Mouse (Mus musculus) c-Kit-positive CD71-negative TER-119-negative erythroid progenitor cells, embryonic 14.5 days (primary cell): ENCODE results near the gene Dhdh.
"Not testable (repeated sequence)": the region's sequence is repeated elsewhere in the genome, so short reads cannot be mapped to it uniquely, and the experiment has no call there.

ENCODE experiments used
- DNase-seq: peaks from one replicate; pipeline ENCODE4 v3.0.0-alpha.2; 2013; ENCODE audit warnings: low read depth

Dhdh gene

GRCm38 (mm10) chr7:45509912-45510787, 21.5 kb upstream of the Dhdh start, which contains the start of gene Nucb1:
Gene Nucb1 (minus strand): TSS chr7:45510406.
- peak; percentile 95 for DNase-seq

DNA sequence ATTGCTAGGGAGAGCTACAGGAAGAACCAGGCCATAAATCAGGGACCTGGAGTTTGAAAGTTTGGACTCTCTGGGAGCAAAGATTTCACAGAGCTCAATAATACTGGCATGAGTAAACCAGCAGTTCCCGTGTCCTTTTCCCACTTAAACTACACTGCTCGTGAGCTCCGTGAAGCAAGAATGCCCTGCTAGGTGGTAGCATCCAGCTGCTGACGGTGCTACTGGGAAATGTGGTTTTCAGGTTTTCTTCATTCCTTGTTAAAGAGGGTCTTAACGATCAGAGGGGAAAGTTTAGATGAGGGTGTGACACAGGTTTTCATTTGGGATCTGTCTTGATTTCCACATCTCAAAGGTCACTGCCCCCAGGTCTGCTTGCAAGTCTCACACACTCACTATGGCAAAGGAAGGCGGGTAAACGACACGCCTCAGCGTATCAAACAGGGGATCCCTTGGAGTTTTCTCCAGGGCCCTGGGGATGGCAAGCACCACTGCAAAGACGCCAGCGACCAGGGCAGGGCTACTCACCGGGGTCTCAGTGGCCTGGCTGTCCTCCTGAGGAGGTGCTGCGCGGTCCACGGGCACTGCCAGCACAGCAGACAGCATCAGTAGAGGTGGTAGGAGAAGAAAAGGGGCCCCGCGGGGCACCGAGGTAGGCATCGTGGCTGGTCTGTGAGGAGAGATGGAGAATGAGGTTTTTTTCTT, 20.7 kb upstream of the Dhdh start:
- DNase-seq: no peak

- no peak for DNase-seq
Observed at GRCm38 (mm10) chr7:45508561-45508960, 20.0 kb upstream of the Dhdh start.

- no peak for DNase-seq
Observed at GRCm38 (mm10) chr7:45507583-45507982, 19.0 kb upstream of the Dhdh start.

DNA sequence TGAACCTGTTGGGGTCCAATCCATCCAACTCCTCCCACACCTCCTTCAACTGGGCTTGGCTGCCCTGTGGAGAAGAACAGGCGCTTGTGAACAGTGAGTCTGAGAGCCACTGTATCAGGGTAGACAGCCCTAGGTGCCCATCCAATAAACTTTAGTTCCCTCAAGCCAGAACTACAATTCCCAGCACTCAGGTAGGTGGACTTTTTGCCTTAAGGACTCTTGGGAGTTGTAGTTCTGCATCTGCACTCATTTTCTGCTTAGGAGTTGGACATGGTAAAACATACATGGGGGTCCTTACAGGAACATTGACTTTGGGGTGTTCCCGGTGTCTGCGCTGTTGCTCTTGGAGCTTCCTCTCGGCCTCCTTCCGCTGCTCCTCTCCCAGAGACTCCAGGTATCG, 9.8 kb upstream of the Dhdh start:
- DNase-seq: no peak

DNA sequence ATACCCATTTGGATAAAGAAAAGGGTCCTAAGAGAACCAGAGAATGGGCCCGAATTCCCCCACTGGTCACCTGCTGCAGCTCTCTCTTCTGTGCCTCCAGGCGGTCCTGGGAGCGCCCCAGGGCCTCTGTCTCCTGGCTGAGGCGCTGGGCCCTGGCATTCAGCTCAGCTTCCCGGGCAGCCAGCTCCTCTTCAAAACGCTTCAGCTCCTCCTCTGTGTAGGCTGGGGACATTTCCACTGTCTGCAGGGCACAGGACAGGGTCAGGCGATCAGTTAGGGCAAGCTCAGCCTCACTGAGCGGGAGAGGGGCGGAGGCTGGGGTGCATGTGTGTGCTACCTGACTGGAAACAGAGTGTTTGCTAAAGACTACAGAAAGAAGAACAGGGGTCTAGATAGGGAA, 5.9 kb upstream of the Dhdh start:
- DNase-seq: no peak

GRCm38 (mm10) chr7:45492951-45493350, 4.3 kb upstream of the Dhdh start:
- DNase-seq: no peak

- no peak for DNase-seq
Observed at GRCm38 (mm10) chr7:45492225-45492844, 3.7 kb upstream of the Dhdh start.

DNA sequence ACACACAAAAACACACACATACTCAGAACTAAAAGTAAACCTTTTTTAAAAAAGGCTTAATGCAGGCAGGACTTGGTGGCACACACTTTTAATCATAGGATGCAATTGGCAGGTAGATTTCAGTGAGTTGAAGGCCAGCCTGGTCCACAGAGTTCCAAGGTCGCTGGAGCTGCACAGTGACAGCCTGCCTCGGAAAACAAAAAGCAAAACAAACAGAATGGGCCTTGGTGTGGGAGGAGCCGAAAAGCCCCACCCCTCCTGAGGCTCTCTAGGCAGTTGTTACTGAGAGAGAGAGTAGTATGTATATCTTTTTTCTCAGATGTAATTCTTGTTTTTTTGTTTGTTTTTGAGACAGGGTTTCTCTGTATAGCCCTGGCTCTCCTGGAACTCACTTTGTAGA, 2.7 kb upstream of the Dhdh start:
- DNase-seq: no peak

GRCm38 (mm10) chr7:45490822-45491221, 2.2 kb upstream of the Dhdh start:
- no peak for DNase-seq

DNA sequence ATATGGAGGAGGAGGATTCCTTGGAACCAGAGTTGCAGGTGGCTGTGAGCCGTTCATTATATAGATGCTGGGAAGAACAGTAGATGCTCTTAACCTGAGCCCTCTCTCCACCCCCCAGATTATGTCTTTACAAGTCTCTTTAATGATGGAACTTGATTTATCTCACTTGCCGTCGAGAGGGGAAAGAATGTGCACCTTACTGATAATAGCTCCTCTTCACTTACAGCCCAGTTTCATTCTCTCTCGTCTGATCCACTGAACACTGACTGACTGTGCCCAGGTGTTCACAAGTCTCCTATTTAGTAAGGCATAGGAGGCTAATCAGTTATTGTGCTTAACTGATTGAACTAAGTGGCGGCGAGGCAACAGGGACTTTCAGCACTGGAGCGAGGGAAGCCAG, 973 bp upstream of the Dhdh start:
- no peak for DNase-seq

DNA sequence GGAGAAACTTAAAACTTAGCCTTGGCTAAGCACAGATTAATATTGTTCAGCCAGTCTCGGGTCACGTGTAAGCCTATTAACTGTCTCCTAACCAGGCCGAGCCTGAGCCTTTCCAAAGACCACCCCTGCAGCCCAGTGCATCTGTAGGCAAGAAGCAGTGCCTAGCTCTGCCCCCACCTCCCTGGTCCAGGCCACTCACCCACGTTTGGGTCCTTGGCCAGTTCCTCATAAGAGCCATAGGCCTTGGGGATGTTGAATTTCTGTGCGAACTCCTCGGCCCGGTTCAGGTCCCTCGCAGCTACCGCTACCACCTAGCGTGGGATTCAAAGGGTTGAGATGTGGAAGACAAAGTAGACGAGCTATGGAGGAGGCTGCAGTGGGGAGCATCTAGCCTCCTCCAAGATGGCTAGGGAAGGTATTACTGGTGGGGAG, 728 bp downstream of the Dhdh start:
- DNase-seq: no peak

DNA sequence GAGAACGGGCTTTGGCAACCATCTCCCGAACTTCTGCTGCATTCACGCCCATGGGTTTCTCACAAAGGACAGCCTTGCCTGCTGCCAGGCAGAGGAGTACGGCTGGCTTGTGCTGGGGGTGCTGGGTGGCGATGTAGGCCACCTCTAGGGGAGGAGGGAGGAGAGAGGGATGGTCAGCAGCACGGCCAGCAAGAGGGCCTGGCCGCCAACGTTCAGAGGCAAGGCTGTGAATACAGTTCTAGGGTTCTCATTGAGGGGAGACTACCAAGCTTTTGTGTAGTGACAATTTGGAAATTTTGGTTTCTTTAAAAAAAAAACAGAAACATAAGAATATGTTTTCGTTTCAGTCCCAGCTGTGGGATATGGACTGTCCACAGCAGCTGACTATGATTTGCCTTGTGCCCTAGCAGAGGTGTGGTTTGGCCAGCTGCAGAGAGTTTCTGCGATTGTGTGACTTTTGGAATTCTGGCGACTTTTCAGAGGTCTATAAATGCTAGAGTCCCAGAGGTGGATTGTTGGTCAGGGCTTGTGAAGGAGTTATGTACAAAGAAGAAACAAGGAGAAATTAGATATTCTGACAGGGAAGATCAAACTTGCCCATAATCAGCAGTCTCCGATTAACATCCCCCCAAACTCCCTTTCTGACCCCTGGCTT, 1.7 kb downstream of the Dhdh start, which contains the start of gene Gm45808:
TSS of gene Gm45808 (minus strand) at position 51 of the 655 bp plus-strand sequence.
- no peak for DNase-seq

- DNase-seq: no peak
Observed at GRCm38 (mm10) chr7:45486158-45486557, 2.4 kb downstream of the Dhdh start.

DNA sequence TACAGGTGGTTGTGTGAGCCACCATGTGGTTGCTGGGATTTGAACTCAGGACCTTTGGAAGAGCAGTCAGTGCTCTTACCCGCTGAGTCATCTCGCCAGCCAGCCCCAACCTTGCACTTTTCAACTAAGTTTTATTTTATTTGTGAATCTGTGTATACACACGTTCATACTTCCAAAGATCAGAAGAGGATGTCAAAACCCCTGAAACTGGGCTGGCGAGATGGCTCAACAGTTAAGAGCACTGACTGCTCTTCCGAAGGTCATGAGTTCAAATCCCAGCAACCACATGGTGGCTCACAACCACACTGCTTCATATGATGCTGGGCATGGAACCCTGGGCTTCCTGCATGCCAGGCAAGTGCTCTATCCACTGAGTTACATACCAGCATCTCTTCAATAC, 3.6 kb downstream of the Dhdh start:
- DNase-seq: not testable (repeated sequence)

GRCm38 (mm10) chr7:45482166-45482565, 6.4 kb downstream of the Dhdh start:
- DNase-seq: no peak

DNA sequence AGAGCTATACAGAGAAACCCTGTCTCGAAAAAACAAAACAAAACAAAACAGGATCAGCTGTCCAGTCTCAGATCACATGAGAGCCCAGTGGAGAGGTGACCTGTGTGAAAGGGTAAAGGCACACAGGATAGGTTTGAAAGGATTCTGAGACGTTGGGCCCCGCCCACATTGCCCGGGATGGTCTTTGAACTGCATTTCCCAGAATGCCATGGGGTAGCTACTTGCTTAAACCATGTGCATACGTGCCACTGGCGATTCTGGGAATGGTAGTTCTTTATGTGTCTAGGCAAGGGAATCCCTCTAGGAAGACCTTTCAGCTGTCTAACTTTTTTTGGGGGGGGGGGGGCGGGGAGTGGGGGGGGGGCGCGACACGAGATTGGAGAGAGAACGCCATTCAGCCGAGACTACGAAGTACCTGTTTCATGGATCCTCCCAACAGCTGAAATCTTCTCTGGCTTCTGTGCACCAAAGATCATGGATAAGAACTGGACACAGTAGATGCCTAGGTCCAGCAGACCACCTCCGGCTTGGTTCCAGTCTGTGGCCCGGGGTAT, 7.2 kb downstream of the Dhdh start, which contains the start of gene Tulp2:
TSS of gene Tulp2 (plus strand) at position 504 of the 554 bp plus-strand sequence.
- no peak for DNase-seq

DNA sequence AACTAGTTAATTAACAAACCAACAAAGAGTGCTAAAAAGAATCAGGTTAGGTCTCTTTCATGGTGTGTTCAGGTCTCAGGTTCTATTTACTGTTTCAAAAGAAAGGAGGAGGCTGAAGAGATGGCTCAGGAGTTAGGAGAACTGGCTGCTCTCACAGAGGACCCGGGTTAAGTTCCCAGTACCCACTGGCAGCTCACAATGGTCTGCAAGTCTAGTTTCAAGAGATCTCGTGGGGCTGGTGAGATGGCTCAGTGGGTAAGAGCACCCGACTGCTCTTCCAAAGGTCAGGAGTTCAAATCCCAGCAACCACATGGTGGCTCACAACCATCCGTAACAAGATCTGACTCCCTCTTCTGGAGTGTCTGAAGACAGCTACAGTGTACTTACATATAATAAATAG, 8.3 kb downstream of the Dhdh start:
- DNase-seq: not testable (repeated sequence)

DNA sequence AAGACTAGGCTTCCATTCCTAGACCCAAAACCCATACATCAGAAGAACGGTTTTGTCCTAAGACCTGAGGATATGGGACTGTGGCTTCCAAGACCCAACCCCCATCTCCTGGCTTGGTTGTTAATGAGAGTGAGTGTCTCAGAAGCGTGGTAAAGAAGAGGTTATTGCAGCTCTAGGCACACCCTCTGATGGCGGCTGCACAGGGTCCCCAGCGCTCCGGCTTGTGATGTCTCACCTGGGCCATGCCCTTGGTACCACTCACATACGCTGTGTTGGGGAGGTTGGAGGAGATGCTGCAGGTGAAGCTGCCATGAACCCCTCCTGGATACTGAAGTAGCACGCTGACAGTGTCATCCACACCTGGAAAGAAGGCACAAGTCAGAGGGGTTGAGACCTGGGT, 9.8 kb downstream of the Dhdh start:
- no peak for DNase-seq

DNA sequence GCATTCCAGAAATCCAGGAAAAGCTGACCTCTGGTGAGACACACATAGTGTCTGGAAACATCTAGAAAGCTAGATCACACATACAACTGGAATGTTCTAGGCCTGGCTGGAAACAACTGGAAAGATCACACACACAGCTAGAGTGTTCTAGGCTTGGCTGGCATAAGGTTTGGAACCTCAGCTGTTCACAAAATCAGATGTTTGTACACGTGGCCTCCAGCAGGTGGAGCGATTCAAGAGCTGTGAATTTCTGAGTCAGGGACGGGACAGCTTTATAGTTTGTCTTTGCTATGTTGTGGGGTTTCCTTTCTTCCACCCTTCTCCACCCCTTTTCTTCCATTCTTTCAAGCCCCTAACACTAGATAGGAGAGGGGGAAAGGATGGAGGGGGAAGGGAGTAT, 11.6 kb downstream of the Dhdh start:
- no peak for DNase-seq

DNA sequence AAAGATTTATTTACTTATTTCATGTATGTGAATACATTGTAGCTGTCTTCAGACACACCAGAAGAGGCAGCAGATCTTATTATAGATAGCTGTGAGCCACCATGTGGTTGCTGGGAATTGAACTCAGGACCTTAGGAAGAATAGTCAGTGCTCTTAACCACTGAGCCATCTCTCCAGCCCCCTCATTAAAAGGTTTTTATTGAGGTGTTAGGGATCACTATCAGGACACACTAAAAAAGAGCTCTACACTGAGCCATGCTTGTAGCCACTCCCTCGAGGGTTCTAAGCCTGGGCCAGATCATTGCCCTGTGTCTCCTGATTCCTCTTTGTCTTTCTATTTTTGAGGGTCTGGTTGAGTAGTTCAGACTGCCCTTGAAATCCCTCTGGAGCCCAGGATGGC, 12.2 kb downstream of the Dhdh start:
- DNase-seq: no peak
